Mouse (Mus musculus) limb, embryonic 13.5 days (tissue): ENCODE measurements around the gene Dlat. TPM values are rescaled to one million over a fixed set of nuclear protein-coding genes. Genes with fewer than 3 reads are reported as not detected.

Experiments
- ATAC-seq: fragments of 200-750 bp; cut with Nextera tagmentation; 2 replicates; pipeline ENCODE4 v1.8.0; 2017; ENCODE audit warnings: low read depth, moderate number of reproducible peaks, moderate TSS enrichment; ENCODE audit not compliant: low FRiP score
- H3K27ac ChIP-seq: fragments of 300-500 bp; sonication (generic); 2 replicates; pipeline ENCODE4 v1.5.1; 2015; ENCODE audit warnings: inconsistent platforms, mild to moderate bottlenecking, moderate library complexity
- H3K27me3 ChIP-seq: fragments of 300-500 bp; sonication (generic); 2 replicates; pipeline ENCODE4 v1.6.1; 2015; ENCODE audit warnings: mild to moderate bottlenecking, inconsistent platforms
- H3K36me3 ChIP-seq: fragments of 300-500 bp; sonication (generic); 2 replicates; pipeline ENCODE4 v1.6.1; 2015; ENCODE audit warnings: inconsistent platforms, mild to moderate bottlenecking, moderate library complexity
- H3K4me1 ChIP-seq: fragments of 300-500 bp; sonication (generic); 2 replicates; pipeline ENCODE4 v1.6.1; 2015; ENCODE audit warnings: inconsistent platforms
- H3K4me2 ChIP-seq: fragments of 300-500 bp; sonication (generic); replicated peaks from 2 replicates; pipeline ENCODE4 v1.6.1; 2015; ENCODE audit warnings: inconsistent platforms, mild to moderate bottlenecking, moderate library complexity
- H3K4me3 ChIP-seq: fragments of 300-500 bp; sonication (generic); 2 replicates; pipeline ENCODE4 v1.5.1; 2015; ENCODE audit warnings: moderate library complexity, mild to moderate bottlenecking, inconsistent platforms
- H3K9ac ChIP-seq: fragments of 300-500 bp; sonication (generic); 2 replicates; pipeline ENCODE4 v1.6.1; 2015; ENCODE audit warnings: mild to moderate bottlenecking, inconsistent platforms
- H3K9me3 ChIP-seq: fragments of 300-500 bp; sonication (generic); 2 replicates; pipeline ENCODE4 v1.6.1; 2016; ENCODE audit warnings: inconsistent platforms
- WGBS: fragments of 180-500 bp; shearing (Covaris S2); methylation state at CpG from one replicate; pipeline ENCODE4 v1.1.7; 2015; 5-methylcytosine and 5-hydroxymethylcytosine counted together
- polyA plus RNA-seq: library from polyadenylated mRNA; unstranded; fragments of >200 nt; fragmentation: Nextera tagmentation; extraction: Ambion mirVana; gene quantifications from 2 replicates; pipeline ENCODE4 v1.2.1, GENCODE M21; 2015

Gene Dlat
- polyA plus RNA-seq, 1 experiment from 2014 or later: 45.4 TPM

GRCm38 (mm10) chr9:50603189-50603997 lies 56.2 kb downstream of the Dlat start, which contains the start of the genes Sdhd and Timm8b:
Gene Sdhd (minus strand): TSS chr9:50603812.
Gene Timm8b (plus strand): TSS chr9:50603910.
- under 1% methylated on average over 48 of the region's 48 CpGs for WGBS

GRCm38 (mm10) chr9:50602055-50602845 lies 57.3 kb downstream of the Dlat start:
- Histone ChIP-seq H3K36me3 (peaks cover 49% of the 10 kb centered on the region), H3K27me3 (no peaks in the 10 kb centered on the region), H3K9me3 (no peaks in the 10 kb centered on the region), H3K9ac (peak overlapping the region; percentile 90), H3K4me2 (peak overlapping the region; percentile 95), H3K4me1 (peaks cover 33% of the 10 kb centered on the region), H3K4me3 (peak overlapping the region; percentile 90), H3K27ac (no peak overlapping the region)
- no peak for ATAC-seq
- WGBS: 89% methylated on average over 7 of the region's 7 CpGs

More at GRCm38 (mm10) chr9:50603189-50603997, 56.2 kb downstream of the Dlat start, which contains the start of the genes Sdhd and Timm8b:
- peak within 1 kb of the TSS; percentile 90 for H3K4me3 ChIP-seq
- H3K9me3 ChIP-seq: no peaks in the 10 kb centered on the region
- H3K9ac ChIP-seq: peak within 1 kb of the TSS; percentile 90
- peak within 1 kb of the TSS; percentile 84 for H3K27ac ChIP-seq
- no peaks in the 10 kb centered on the region for H3K27me3 ChIP-seq
- H3K4me2 ChIP-seq: peak within 1 kb of the TSS; percentile 95
- H3K36me3 ChIP-seq: peaks cover 49% of the 10 kb centered on the region
- peaks cover 33% of the 10 kb centered on the region for H3K4me1 ChIP-seq
- peak; percentile 97 for ATAC-seq

- ATAC-seq: no peak
- 91% methylated on average over 6 of the region's 6 CpGs for WGBS
- Histone ChIP-seq H3K27me3 (no peaks in the 10 kb centered on the region), H3K9me3 (no peaks in the 10 kb centered on the region), H3K9ac (no peak overlapping the region), H3K4me2 (no peak overlapping the region), H3K27ac (no peak overlapping the region), H3K36me3 (peaks cover 52% of the 10 kb centered on the region), H3K4me3 (no peak overlapping the region), H3K4me1 (peaks cover 33% of the 10 kb centered on the region)
These were observed 58.0 kb downstream of the Dlat start for GRCm38 (mm10) chr9:50601536-50601935.

GRCm38 (mm10) chr9:50596973-50597372 lies 62.6 kb downstream of the Dlat start:
- Histone ChIP-seq H3K27ac (no peak overlapping the region), H3K9me3 (no peaks in the 10 kb centered on the region), H3K9ac (no peak overlapping the region), H3K4me3 (no peak overlapping the region), H3K36me3 (peaks cover 59% of the 10 kb centered on the region), H3K4me2 (no peak overlapping the region), H3K27me3 (no peaks in the 10 kb centered on the region), H3K4me1 (peaks cover 15% of the 10 kb centered on the region)
- no peak for ATAC-seq
- 96% methylated on average over 8 of the region's 8 CpGs for WGBS

DNA sequence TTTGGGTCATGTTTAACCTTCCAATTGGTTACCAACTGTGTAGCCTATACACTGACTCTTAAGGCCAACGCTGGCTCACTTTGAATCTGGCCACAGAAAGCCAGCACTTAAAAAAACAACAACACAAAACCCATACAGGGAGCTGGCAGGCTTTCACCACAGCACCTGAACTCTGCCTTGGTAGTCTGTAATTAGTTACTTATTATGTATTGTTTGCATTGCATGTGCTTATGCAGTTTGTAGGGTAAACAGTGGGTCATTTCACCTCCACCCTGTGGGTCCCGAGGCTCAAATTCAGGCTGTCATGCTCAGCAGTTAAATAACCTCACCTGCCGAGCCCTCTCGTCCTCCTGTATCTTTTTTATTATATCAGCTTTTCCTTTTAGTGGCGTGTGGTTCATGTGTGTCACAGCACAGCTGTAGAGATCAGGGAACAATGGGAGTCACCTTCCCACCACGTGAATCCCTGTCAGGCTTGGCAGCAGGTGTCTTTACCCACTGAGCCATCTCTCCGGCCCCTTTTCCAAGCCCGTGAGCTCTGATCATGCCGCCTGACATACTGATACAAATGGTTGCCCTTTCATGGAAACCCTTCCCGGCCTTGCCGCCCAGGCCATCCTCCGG lies 64.7 kb downstream of the Dlat start:
- Histone ChIP-seq H3K4me2 (no peak overlapping the region), H3K27me3 (no peaks in the 10 kb centered on the region), H3K9ac (no peak overlapping the region), H3K4me3 (no peak overlapping the region), H3K4me1 (no peaks in the 10 kb centered on the region; the same call in 1 of the 2 replicates), H3K36me3 (peaks cover 52% of the 10 kb centered on the region), H3K9me3 (no peaks in the 10 kb centered on the region), H3K27ac (no peak overlapping the region)
- WGBS: 80% methylated on average over 12 of the region's 12 CpGs
- ATAC-seq: no peak

DNA sequence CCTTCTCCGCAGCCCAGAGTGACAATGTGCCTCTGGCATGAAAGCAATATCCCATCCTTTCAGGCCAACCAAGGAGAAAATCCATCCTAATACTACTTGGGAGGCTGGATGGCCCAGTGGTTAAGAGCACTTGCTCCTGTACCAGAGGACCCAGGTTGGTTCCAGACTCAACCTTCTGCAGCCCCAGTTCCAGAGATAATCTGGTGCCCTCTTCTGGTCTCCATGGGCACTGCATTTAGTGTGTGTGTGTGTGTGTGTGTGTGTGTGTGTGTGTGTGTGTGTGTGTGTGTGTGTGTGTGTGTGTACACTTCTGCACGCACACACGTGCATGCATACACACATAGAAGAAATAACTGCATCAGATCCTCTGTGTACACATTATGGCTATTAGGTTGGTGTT lies 66.0 kb downstream of the Dlat start:
- Histone ChIP-seq H3K27ac (no peak overlapping the region), H3K27me3 (no peaks in the 10 kb centered on the region), H3K9me3 (no peaks in the 10 kb centered on the region), H3K36me3 (peaks cover 40% of the 10 kb centered on the region), H3K4me1 (no peaks in the 10 kb centered on the region), H3K4me2 (no peak overlapping the region), H3K4me3 (no peak overlapping the region), H3K9ac (no peak overlapping the region)
- ATAC-seq: no peak
- whole genome bisulfite sequencing: 83% methylated on average over 3 of the region's 3 CpGs

DNA sequence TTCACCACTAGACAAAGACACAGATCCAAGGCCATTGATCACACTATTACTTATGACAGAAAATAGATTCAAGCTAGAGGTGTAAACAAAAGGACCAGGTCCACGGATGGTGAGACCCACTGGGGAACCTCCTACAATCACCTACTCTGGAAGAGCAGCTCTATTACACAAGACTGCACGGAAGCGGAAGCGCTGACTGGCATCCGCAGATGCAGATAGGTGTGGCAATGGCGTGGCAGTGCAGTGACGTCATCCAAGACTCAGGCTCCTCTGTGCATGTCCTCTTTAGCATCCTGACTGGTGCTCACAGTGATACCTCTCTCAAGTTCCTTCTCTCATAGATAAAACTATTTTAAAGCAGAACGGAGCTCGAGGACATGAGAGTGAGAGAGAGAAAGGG lies 66.6 kb downstream of the Dlat start:
- WGBS: 89% methylated on average over 9 of the region's 9 CpGs
- Histone ChIP-seq H3K9ac (no peak overlapping the region), H3K27me3 (no peaks in the 10 kb centered on the region), H3K27ac (no peak overlapping the region), H3K4me1 (no peaks in the 10 kb centered on the region), H3K36me3 (peaks cover 34% of the 10 kb centered on the region), H3K4me3 (no peak overlapping the region), H3K4me2 (no peak overlapping the region), H3K9me3 (no peaks in the 10 kb centered on the region)
- ATAC-seq: no peak

DNA sequence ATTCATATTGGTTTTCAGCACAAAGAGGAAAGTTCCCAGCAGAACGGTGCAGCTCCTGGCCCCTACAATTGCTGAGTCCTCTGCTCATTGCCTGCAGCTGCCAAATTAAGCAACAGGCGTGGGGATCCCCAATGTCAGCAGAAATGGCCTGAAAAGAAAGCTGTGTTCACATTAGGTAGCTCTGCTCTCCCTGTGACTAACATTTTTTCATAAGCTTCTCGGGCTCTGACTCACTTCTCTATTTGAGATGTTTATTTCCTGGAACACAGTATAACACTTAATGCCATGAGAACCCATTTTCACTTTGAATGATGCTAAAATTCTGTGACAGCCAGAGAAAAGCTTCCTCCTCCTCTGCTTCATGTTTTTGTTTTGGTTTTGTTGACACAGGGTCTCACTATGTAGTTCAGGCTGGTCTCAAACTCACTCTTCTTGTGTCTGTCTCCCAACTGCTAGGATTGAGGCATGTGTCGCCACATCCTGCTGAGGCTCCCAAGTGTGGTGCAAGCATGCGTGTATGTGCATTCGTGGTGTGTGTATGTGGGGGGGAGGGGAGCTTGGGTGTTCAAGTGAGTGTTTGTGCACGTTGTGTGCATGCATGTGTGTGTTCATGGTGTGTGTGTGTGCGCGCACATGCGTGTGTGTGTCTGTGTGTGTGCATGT lies 68.6 kb downstream of the Dlat start:
- Histone ChIP-seq H3K9ac (no peak overlapping the region), H3K4me2 (no peak overlapping the region), H3K27ac (no peak overlapping the region), H3K4me1 (no peaks in the 10 kb centered on the region), H3K9me3 (no peaks in the 10 kb centered on the region), H3K36me3 (peaks cover 15% of the 10 kb centered on the region), H3K4me3 (no peak overlapping the region), H3K27me3 (no peaks in the 10 kb centered on the region)
- 72% methylated on average over 10 of the region's 10 CpGs for WGBS
- no peak for ATAC-seq

DNA sequence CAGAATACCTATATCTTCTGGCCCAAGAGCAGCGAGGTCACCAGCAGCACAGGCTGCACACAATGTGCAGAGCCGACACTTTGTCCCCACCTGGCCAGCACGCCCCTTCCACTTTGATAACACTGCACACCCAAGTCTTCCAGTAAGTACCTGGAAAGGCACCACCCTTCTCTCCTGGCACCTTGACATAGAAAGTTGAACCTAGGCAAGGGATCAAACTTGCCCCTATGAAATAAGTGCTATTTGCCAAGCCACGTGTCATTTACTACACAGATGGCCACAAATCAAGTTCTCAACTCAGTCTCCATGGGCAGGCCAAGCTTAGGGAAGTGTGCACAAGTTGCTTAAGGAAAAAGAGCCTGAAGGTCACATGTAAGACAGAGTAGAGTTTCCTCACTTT lies 72.6 kb downstream of the Dlat start:
- Histone ChIP-seq H3K4me1 (no peaks in the 10 kb centered on the region), H3K9me3 (no peaks in the 10 kb centered on the region), H3K36me3 (no peaks in the 10 kb centered on the region), H3K27me3 (no peaks in the 10 kb centered on the region), H3K4me2 (no peak overlapping the region), H3K27ac (no peak overlapping the region), H3K9ac (no peak overlapping the region), H3K4me3 (no peak overlapping the region)
- 72% methylated on average over 4 of the region's 4 CpGs for WGBS
- no peak for ATAC-seq

DNA sequence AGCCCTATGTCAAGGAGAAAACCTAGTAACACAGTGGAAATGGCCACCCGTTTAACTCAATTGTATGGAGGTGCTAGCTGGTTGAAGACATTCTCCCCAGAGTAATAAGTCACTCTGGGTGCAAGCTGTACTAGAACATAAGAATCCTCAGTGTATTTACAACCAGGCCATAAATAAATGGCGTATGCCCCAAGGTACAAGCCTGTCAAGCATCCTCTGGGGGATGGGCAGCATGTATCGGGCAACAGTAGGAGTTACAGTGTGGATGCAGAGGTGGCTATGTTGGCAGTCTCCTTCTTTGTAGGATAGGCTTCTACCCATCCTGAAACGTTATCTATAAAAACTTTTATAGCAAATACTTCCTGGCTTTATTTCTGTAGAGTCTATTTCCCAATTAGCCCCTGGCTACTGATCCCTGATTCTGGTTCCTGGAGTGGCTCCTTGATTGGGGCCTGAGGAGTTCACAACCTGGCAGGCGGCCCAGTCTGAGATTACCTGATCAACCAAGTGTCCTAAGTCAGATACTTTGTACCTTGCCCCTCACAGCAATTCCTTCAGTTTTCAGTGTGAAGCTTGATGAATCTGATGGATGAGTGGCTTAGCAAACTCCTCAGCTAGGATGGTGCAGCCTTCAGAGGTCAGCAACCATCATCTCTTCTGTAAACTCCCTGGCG lies 74.3 kb downstream of the Dlat start:
- no peak for ATAC-seq

More for the DNA sequence above, 74.3 kb downstream of the Dlat start:
- Histone ChIP-seq H3K36me3 (no peaks in the 10 kb centered on the region), H3K4me2 (no peak overlapping the region), H3K4me1 (no peaks in the 10 kb centered on the region), H3K27ac (no peak overlapping the region), H3K9me3 (no peaks in the 10 kb centered on the region), H3K27me3 (no peaks in the 10 kb centered on the region), H3K4me3 (no peak overlapping the region), H3K9ac (no peak overlapping the region)
- 55% methylated on average over 6 of the region's 6 CpGs for WGBS
